Mouse (Mus musculus) lung, adult 2 months (tissue): ENCODE measurements at regions not wholly inside any gene's neighbourhood (a gene's known extent, or its start where the extent isn't known, plus 50 kb on each side); places are given as distances from the start of the nearest gene placed in this dataset.

Experiments
- CTCF ChIP-seq: fragments of 200-500 bp; IDR thresholded peaks from 2 replicates; pipeline ENCODE4 v1.5.1; 2011; ENCODE audit warnings: mild to moderate bottlenecking, low read length, control low read depth; ENCODE audit not compliant: insufficient read depth
- POLR2A ChIP-seq: fragments of 200-500 bp; IDR thresholded peaks from 2 replicates; pipeline ENCODE4 v1.6.1; 2011; ENCODE audit warnings: low read depth, mild to moderate bottlenecking, control low read depth, low read length, borderline replicate concordance; ENCODE audit errors: extremely low read depth

- TF ChIP-seq POLR2A (no peak), CTCF (no peak)
Measured at GRCm38 (mm10) chr4:137178833-137179232, 98.5 kb upstream of the Wnt4 start.
